Mouse (Mus musculus): ENCODE measurements around the gene Pcnp. TPM values are rescaled to one million over a fixed set of nuclear protein-coding genes. Genes with fewer than 3 reads are reported as not detected.
"Not testable (repeated sequence)": the region's sequence is repeated elsewhere in the genome, so short reads cannot be mapped to it uniquely, and the experiment has no call there.

Gene Pcnp
- polyA plus RNA-seq, 1 experiment: 97.1 TPM

DNA sequence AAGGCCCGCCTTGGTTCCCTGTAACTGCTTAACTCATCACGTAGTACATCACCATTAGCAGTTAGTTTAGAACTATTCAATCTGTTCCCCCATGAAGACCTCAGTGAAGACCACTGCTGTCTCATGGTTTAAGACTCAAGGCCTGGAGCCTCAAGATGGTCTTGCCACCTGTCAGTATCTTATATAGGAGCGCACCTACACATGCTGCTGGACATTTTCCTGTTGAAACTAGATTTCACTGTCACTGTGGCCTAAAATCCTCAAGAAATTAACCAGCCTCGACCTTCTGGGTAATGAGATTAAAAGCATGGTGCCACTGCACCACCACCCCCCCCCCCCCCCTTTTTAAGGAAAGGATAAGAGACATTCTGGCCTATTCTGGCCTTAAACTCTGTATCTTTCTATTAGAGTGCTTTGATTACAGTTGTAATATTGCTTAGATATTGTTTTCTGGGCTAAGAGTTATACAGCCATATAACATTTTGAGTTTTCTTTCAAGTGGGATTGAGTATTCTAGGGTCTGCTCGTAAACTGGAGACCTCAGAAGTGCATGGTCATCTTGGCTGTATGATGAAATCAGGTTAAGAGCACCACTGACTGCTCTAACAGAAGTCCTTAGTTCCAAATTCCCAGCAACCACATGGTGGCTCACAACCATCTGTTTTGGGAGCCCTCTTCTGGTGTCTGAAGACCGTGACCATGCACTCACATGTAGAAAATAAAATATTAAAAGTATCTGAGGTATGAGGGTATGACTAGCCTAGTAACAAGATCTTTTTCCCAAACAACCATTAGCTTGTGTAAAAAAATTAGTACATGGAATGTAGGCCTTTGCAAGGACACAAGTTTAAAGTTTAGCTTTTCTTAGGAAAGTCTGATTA lies 57.6 kb downstream of the Pcnp start:
- Histone ChIP-seq H3K27ac (ENCODE audit: control insufficient read depth, insufficient read depth, low read depth, low read length, poor library complexity) (no peak overlapping the region), H3K4me1 (ENCODE audit: control insufficient read depth, insufficient read depth, low read length) (no peaks in the 10 kb centered on the region; the same call in 1 of the 2 replicates), H3K4me3 (replicated peaks; ENCODE audit: control insufficient read depth, low read depth, low read length) (no peak overlapping the region)
- TF ChIP-seq POLR2A (IDR thresholded peaks at IDR 0.05; ENCODE audit: borderline replicate concordance, control insufficient read depth, low read depth, low read length) (no peak), CTCF (IDR thresholded peaks at IDR 0.05; ENCODE audit: control insufficient read depth, insufficient read depth, low read length) (no peak)
- 62% methylated on average over 6 of the region's 6 CpGs for WGBS

- TF ChIP-seq CTCF (IDR thresholded peaks at IDR 0.05; ENCODE audit: control insufficient read depth, insufficient read depth, low read length): no peak
- no peak for TF ChIP-seq POLR2A (IDR thresholded peaks at IDR 0.05; ENCODE audit: borderline replicate concordance, control insufficient read depth, low read depth, low read length)
- 88% methylated on average over 5 of the region's 5 CpGs for WGBS
- Histone ChIP-seq H3K4me3 (replicated peaks; ENCODE audit: control insufficient read depth, low read depth, low read length) (no peak overlapping the region), H3K27ac (ENCODE audit: control insufficient read depth, insufficient read depth, low read depth, low read length, poor library complexity) (no peak overlapping the region), H3K4me1 (ENCODE audit: control insufficient read depth, insufficient read depth, low read length) (no peaks in the 10 kb centered on the region; the same call in 1 of the 2 replicates)
These were observed 59.1 kb downstream of the Pcnp start for GRCm38 (mm10) chr16:55970416-55970815.

- Histone ChIP-seq H3K4me3 (replicated peaks; ENCODE audit: control insufficient read depth, low read depth, low read length) (no peak overlapping the region), H3K27ac (ENCODE audit: control insufficient read depth, insufficient read depth, low read depth, low read length, poor library complexity) (no peak overlapping the region)
These were observed 60.4 kb downstream of the Pcnp start for GRCm38 (mm10) chr16:55969147-55969546.

GRCm38 (mm10) chr16:55967221-55967620 lies 62.3 kb downstream of the Pcnp start:
- no peaks in the 10 kb centered on the region; the same call in 1 of the 2 replicates for H3K4me1 ChIP-seq (ENCODE audit: control insufficient read depth, insufficient read depth, low read length)
- WGBS: 15% methylated on average over 1 of the region's 1 CpGs
- no peak for TF ChIP-seq CTCF (IDR thresholded peaks at IDR 0.05; ENCODE audit: control insufficient read depth, insufficient read depth, low read length)
- TF ChIP-seq POLR2A (IDR thresholded peaks at IDR 0.05; ENCODE audit: borderline replicate concordance, control insufficient read depth, low read depth, low read length): no peak
- H3K27ac ChIP-seq (ENCODE audit: control insufficient read depth, insufficient read depth, low read depth, low read length, poor library complexity): no peak overlapping the region
- peak overlapping the region; percentile 25 for H3K4me3 ChIP-seq (replicated peaks; ENCODE audit: control insufficient read depth, low read depth, low read length)

More at GRCm38 (mm10) chr16:55969147-55969546, 60.4 kb downstream of the Pcnp start:
- TF ChIP-seq CTCF (IDR thresholded peaks at IDR 0.05; ENCODE audit: control insufficient read depth, insufficient read depth, low read length) (peak; percentile 63), POLR2A (IDR thresholded peaks at IDR 0.05; ENCODE audit: borderline replicate concordance, control insufficient read depth, low read depth, low read length) (no peak)
- 74% methylated on average over 3 of the region's 3 CpGs for WGBS
- H3K4me1 ChIP-seq (ENCODE audit: control insufficient read depth, insufficient read depth, low read length): no peaks in the 10 kb centered on the region; the same call in 1 of the 2 replicates

DNA sequence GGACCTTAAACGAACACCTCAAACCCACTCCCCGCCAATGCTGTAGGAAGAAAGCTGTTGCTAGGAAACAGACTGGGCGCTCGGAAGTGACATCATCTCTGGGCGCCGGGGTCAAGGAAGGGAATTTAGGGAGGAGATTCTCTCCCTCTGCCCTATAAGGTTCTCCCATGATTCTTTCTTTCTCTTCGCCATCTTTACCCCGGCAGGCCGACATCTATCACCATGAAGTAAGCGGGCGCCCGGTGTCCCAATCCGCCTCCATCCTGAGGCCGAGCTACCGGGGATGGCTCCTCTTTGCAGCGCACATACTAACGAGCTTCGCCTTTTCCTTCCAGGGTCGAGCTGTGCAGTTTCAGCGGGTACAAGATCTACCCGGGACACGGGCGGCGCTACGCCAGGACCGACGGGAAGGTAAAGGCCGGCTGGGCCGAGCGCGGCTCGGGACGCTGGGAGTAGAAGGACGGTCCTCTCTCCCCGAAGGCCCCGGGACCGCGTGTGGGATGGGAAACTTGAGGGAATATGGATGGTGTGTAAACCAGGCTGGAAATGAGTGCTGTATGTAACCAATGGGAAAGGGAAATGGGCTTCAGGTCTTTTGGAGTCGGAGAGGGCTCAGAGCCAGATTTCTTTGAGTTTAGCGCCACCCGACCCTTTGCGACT lies 63.2 kb downstream of the Pcnp start, which contains the start of gene Rpl24:
Gene Rpl24 (plus strand): TSS at position 64 of the 660 bp plus-strand sequence.
- under 1% methylated on average over 42 of the region's 42 CpGs for WGBS
- Histone ChIP-seq H3K4me3 (replicated peaks; ENCODE audit: control insufficient read depth, low read depth, low read length) (peak within 1 kb of the TSS; percentile 88), H3K27ac (ENCODE audit: control insufficient read depth, insufficient read depth, low read depth, low read length, poor library complexity) (peak within 1 kb of the TSS; percentile 58), H3K4me1 (ENCODE audit: control insufficient read depth, insufficient read depth, low read length) (no peaks in the 10 kb centered on the region; the same call in 1 of the 2 replicates)
- TF ChIP-seq CTCF (IDR thresholded peaks at IDR 0.05; ENCODE audit: control insufficient read depth, insufficient read depth, low read length): no peak
- peak; percentile 52; the same call in 1 of the 2 replicates for TF ChIP-seq POLR2A (IDR thresholded peaks at IDR 0.05; ENCODE audit: borderline replicate concordance, control insufficient read depth, low read depth, low read length)

DNA sequence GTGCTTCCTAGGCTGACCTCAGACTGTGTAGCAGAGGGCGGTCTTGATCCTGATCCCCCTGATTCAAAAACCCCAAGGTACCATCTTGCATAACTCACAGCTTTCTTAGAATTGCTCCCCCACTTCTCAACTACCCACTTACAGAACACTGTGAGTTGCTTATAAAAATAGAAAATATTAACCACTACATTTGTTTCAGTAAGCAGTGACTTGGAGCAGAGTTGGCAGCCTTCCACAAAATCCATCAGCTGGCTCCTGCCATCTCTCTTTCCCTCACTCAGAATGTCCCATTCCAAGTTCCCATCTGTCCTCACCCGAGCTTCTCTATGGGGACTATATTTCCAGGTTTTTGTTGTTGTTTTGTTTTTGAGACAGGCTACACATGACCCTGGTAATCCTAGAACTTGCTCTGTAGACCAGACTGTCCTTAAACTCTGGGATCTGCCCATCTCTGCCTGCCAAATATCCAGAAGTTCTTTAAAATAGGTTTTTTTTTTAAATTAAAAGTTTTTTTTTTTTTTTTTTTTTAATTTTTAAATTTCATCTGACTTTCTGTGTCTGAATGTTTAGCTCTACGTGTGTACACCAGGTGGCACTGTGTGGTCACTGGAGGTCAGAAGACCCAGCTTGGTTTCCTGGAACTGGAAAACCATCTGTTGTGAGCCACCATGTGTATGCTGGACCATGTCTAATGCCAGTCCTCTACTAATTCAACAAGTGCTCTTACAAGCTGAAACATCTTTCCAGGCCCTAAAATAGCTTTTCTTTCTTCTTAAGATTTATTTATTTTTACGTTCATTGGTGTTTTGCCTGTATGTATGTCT lies 65.2 kb downstream of the Pcnp start:
- WGBS: 55% methylated on average over 4 of the region's 4 CpGs
- Histone ChIP-seq H3K27ac (ENCODE audit: control insufficient read depth, insufficient read depth, low read depth, low read length, poor library complexity) (no peak overlapping the region), H3K4me3 (replicated peaks; ENCODE audit: control insufficient read depth, low read depth, low read length) (no peak overlapping the region), H3K4me1 (ENCODE audit: control insufficient read depth, insufficient read depth, low read length) (no peaks in the 10 kb centered on the region; the same call in 1 of the 2 replicates)
- TF ChIP-seq POLR2A (IDR thresholded peaks at IDR 0.05; ENCODE audit: borderline replicate concordance, control insufficient read depth, low read depth, low read length): no peak
- TF ChIP-seq CTCF (IDR thresholded peaks at IDR 0.05; ENCODE audit: control insufficient read depth, insufficient read depth, low read length): peak; percentile 65

DNA sequence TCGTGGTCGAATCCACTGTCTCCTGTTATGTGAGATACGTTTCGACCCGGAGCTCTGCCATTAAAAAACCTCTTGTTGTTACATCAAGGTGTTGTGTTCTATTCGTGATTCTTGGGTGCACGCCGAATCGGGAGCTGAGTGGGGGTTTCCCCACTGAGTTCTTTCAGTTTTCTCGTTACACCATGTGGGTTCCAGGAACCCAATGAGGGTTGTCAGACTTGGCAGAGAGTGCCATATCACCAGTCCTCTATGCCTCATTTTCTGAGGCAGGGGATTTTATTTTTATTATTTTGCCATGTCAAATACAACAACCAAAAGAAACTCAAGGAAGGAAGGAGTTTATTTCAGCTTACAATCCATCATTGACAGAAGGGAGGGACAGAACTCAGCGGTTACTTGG lies 66.5 kb downstream of the Pcnp start:
- H3K4me3 ChIP-seq (replicated peaks; ENCODE audit: control insufficient read depth, low read depth, low read length); H3K4me1 ChIP-seq (ENCODE audit: control insufficient read depth, insufficient read depth, low read length); H3K27ac ChIP-seq (ENCODE audit: control insufficient read depth, insufficient read depth, low read depth, low read length, poor library complexity): not testable (repeated sequence)
- 87% methylated on average over 6 of the region's 11 CpGs for WGBS

Other genes with a start within 250 kb of the Pcnp start
- 3.9 and 8.6 TPM in 2 replicates for gene Nfkbiz, start 190.8 kb downstream of the Pcnp start, polyA plus RNA-seq (2011; ENCODE audit: insufficient read depth, insufficient read length, low replicate concordance, missing spikeins)
- 2.1 and 3.2 TPM in 2 replicates for gene Nxpe3, start 134.5 kb downstream of the Pcnp start, polyA plus RNA-seq (2011; ENCODE audit: insufficient read depth, insufficient read length, low replicate concordance, missing spikeins)
- 6.4 and 6.6 TPM in 2 replicates for gene Cep97, start 94.9 kb downstream of the Pcnp start, polyA plus RNA-seq (2011; ENCODE audit: insufficient read depth, insufficient read length, low replicate concordance, missing spikeins)
- gene Rpl24, start 63.5 kb downstream of the Pcnp start, polyA plus RNA-seq (2011; ENCODE audit: insufficient read depth, insufficient read length, low replicate concordance, missing spikeins): 1,782 and 2,142 TPM in 2 replicates
- gene Zbtb11, start 55.9 kb downstream of the Pcnp start, polyA plus RNA-seq (2011; ENCODE audit: insufficient read depth, insufficient read length, low replicate concordance, missing spikeins): 5.9 and 8.9 TPM in 2 replicates
- gene Trmt10c, start 8.1 kb upstream of the Pcnp start, polyA plus RNA-seq (2011; ENCODE audit: insufficient read depth, insufficient read length, low replicate concordance, missing spikeins): 7.1 and 8.5 TPM in 2 replicates
- 21.4 and 32.6 TPM in 2 replicates for gene Senp7, start 18.6 kb upstream of the Pcnp start, polyA plus RNA-seq (2011; ENCODE audit: insufficient read depth, insufficient read length, low replicate concordance, missing spikeins)
- gene Impg2, start 174.6 kb upstream of the Pcnp start, polyA plus RNA-seq (2011; ENCODE audit: insufficient read depth, insufficient read length, low replicate concordance, missing spikeins): 3.5 TPM in 1 of 2 replicates, not detected in the other